Mouse (Mus musculus) mature B cell (primary cell): ENCODE measurements around the gene Itpr2.
"Not testable (repeated sequence)": the region's sequence is repeated elsewhere in the genome, so short reads cannot be mapped to it uniquely, and the experiment has no call there.

Source experiments
- in situ Hi-C: fragments of 300-500 bp; cut with MboI; formaldehyde crosslinking; loops from 2 replicates; pipeline ENCODE4 v1.14.3; 2019

Itpr2 gene

GRCm38 (mm10) chr6:146468361-146468760 lies 33.7 kb downstream of the Itpr2 start:
- in situ Hi-C loops = no loop called here

GRCm38 (mm10) chr6:146464645-146465042 lies 37.4 kb downstream of the Itpr2 start:
- in situ Hi-C loops = not testable (repeated sequence)

GRCm38 (mm10) chr6:146464014-146464644 lies 37.9 kb downstream of the Itpr2 start:
- in situ Hi-C loops = no loop called here

- in situ Hi-C loops = no loop called here
Measured at GRCm38 (mm10) chr6:146460936-146461335, 41.1 kb downstream of the Itpr2 start.

GRCm38 (mm10) chr6:146458436-146458835 lies 43.6 kb downstream of the Itpr2 start:
- in situ Hi-C loops = no loop called here

- in situ Hi-C loops = no loop called here
Measured at GRCm38 (mm10) chr6:146456741-146457140, 45.3 kb downstream of the Itpr2 start.

- in situ Hi-C loops = no loop called here
Measured at GRCm38 (mm10) chr6:146454520-146455511, 47.2 kb downstream of the Itpr2 start.

- in situ Hi-C loops = no loop called here
Measured at GRCm38 (mm10) chr6:146452474-146452873, 49.5 kb downstream of the Itpr2 start.

- in situ Hi-C loops = no loop called here
Measured at GRCm38 (mm10) chr6:146446032-146446704, 55.9 kb downstream of the Itpr2 start.

GRCm38 (mm10) chr6:146439826-146440225 lies 62.2 kb downstream of the Itpr2 start:
- in situ Hi-C loops = no loop called here

- in situ Hi-C loops = no loop called here
Measured at GRCm38 (mm10) chr6:146439071-146439818, 62.8 kb downstream of the Itpr2 start.

GRCm38 (mm10) chr6:146438057-146438456 lies 64.0 kb downstream of the Itpr2 start:
- in situ Hi-C loops = no loop called here

- in situ Hi-C loops = no loop called here
Measured at GRCm38 (mm10) chr6:146436916-146437496, 65.0 kb downstream of the Itpr2 start.

- in situ Hi-C loops = no loop called here
Measured at GRCm38 (mm10) chr6:146434217-146434616, 67.8 kb downstream of the Itpr2 start.

- in situ Hi-C loops = no loop called here
Measured at GRCm38 (mm10) chr6:146432218-146432865, 69.7 kb downstream of the Itpr2 start.

GRCm38 (mm10) chr6:146431777-146432176 lies 70.2 kb downstream of the Itpr2 start:
- in situ Hi-C loops = no loop called here

- in situ Hi-C loops = no loop called here
Measured at GRCm38 (mm10) chr6:146429694-146430380, 72.2 kb downstream of the Itpr2 start.

GRCm38 (mm10) chr6:146424778-146425177 lies 77.2 kb downstream of the Itpr2 start:
- in situ Hi-C loops = no loop called here

GRCm38 (mm10) chr6:146424326-146424725 lies 77.7 kb downstream of the Itpr2 start:
- in situ Hi-C loops = no loop called here

GRCm38 (mm10) chr6:146420718-146421117 lies 81.3 kb downstream of the Itpr2 start:
- in situ Hi-C loops = no loop called here
